Mouse (Mus musculus) inflammation-experienced regulatory T-cells, adult 6 months (primary cell): Measurements from ENCODE around the gene Hist1h2ap. TPM values are rescaled to one million over a fixed set of nuclear protein-coding genes. Genes with fewer than 3 reads are reported as not detected.

ENCODE experiments used
- ATAC-seq: one replicate; pipeline ENCODE4 v1.8.0; 2017
- polyA plus RNA-seq, 3 experiments: library from polyadenylated mRNA; unstranded; fragments of 100-300 nt; shearing (Covaris generic); gene quantifications; one replicate each; pipeline ENCODE4 v1.2.1; 2017

Hist1h2ap gene
- polyA plus RNA-seq, 3 experiments from 2014 or later: 58.0 to 576 (median 60.6) TPM

DNA sequence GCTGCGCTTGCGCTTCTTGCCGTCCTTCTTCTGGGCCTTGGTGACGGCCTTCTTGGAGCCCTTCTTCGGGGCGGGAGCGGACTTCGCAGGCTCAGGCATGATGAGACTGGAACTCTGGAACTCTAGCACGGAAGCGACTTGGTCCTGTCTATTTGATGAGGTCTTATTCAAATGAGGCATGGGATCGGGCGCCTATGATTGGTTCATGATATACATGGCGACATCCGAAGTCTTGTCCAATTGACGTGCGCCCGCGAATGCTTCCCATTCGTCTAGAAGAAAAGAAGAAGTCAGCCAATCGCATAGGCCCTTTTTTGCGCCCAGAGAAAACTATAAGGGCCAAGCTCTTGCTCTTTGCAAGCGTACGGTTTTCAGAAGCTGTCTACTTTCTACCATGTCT, 23.2 kb downstream of the Hist1h2ap start, which contains the start of the genes Hist1h2bq and Hist1h2ao:
Gene Hist1h2bq, minus strand, starts transcription at position 125 of the 400 bp plus-strand sequence.
Gene Hist1h2ao, plus strand, starts transcription at position 393 of the 400 bp plus-strand sequence.
- peak; percentile 91 for ATAC-seq

- peak; percentile 94 for ATAC-seq
Observed at GRCm38 (mm10) chr13:21803058-21803457, 30.2 kb downstream of the Hist1h2ap start.

- peak; percentile 52 for ATAC-seq
Observed at GRCm38 (mm10) chr13:21797163-21797562, 36.1 kb downstream of the Hist1h2ap start.

- ATAC-seq: no peak
Observed at GRCm38 (mm10) chr13:21795584-21795983, 37.7 kb downstream of the Hist1h2ap start.

DNA sequence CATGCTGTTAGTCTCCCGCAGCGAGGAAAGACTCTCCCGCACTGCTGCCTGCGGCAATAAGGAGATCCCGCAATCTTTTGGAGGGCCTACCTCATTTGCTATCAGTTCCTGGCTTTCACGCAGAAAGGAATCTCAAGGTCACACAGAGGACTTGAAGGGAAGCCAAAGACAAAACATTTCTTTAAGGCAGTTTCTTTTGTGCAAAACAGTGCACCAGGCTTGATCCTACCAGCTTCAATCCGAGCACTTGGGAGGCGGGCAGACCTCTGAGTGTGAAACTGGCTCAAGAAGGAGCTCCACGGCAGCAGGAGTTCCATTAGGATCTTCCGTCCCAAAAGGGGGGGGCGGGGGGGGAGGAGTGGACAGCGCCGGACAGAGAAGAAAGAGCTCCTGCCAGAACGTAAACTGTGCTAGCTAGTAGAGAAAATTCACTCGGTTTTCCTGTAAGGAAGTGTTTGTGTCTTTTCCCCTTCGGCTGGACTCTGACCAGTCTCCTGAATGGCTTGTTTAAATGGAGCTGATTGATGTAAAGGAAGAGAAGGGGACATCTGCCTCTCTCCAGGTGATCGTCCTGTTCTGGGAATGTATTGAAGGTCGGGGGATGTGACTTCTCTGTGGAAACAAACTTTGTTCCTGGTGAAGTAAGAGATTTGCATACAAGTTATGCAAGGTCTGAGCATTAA, 42.6 kb downstream of the Hist1h2ap start:
- ATAC-seq: no peak

DNA sequence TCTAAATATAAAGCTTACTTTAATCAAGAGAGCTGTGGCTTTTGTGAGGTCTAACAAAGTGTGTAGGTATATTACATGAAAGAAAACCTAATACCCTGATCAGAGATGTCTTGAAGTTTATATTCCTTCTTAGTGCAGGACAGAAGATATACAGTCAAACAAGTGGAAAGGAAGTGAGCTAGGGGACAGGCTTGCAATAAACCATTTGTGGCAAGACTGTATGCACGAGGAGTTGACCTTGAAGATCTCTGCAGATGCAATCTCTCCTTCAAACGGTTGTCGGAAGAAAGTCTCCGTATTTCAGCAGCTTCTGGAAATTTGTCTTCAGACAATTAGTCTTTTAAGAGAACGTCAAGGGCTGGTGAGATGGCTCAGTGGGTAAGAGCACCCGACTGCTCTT, 43.4 kb downstream of the Hist1h2ap start:
- no peak for ATAC-seq

- no peak for ATAC-seq
Observed at GRCm38 (mm10) chr13:21787760-21788593, 45.3 kb downstream of the Hist1h2ap start.

DNA sequence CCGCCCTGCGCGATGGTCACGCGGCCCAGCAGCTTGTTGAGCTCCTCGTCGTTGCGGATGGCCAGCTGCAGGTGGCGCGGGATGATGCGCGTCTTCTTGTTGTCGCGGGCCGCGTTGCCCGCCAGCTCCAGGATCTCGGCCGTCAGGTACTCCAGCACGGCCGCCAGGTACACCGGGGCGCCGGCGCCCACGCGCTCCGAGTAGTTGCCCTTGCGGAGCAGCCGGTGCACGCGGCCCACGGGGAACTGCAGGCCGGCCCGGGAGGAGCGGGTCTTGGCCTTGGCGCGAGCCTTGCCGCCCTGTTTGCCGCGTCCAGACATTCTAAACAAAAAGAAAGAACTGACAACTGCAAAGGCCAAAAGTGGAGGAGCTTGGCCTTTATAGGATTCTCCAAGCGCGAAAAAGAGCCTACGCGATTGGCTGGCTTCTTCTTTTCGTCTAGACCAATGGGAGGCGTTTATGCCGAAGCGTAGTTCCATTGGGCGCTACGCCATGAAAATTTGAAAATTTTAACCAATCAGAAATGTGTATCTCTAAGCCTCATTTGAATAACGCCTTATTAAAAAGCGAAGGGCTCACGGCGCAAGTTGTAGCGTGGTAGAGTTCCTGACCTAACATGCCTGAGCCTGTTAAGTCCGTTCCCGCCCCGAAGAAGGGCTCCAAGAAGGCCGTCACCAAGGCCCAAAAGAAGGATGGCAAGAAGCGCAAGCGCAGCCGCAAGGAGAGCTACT, 46.2 kb downstream of the Hist1h2ap start, which contains the start of the genes Hist1h2an and Hist1h2bp:
Gene Hist1h2an, minus strand, starts transcription at position 320 of the 731 bp plus-strand sequence.
Gene Hist1h2bp, plus strand, starts transcription at position 563 of the 731 bp plus-strand sequence.
- peak; percentile 90 for ATAC-seq

GRCm38 (mm10) chr13:21786189-21786898, 47.0 kb downstream of the Hist1h2ap start:
- ATAC-seq: no peak

- ATAC-seq: no peak
Observed at GRCm38 (mm10) chr13:21784311-21784710, 49.0 kb downstream of the Hist1h2ap start.

GRCm38 (mm10) chr13:21783734-21784161, 49.6 kb downstream of the Hist1h2ap start:
- ATAC-seq: no peak

- peak; percentile 61 for ATAC-seq
Observed at GRCm38 (mm10) chr13:21783255-21783617, 50.1 kb downstream of the Hist1h2ap start, which contains the start of gene Hist1h3i. Gene Hist1h3i, minus strand, starts transcription at chr13:21783370.

Other genes with a start within 250 kb of the Hist1h2ap start
- not detected for gene Olfr1362, start 219.5 kb downstream of the Hist1h2ap start, polyA plus RNA-seq
- gene Olfr11, start 191.0 kb downstream of the Hist1h2ap start, polyA plus RNA-seq: not detected
- gene Olfr1361, start 170.1 kb downstream of the Hist1h2ap start, polyA plus RNA-seq: not detected
- gene Olfr1360, start 156.1 kb downstream of the Hist1h2ap start, polyA plus RNA-seq: not detected
- gene Olfr1359, start 135.4 kb downstream of the Hist1h2ap start, polyA plus RNA-seq: not detected
- not detected for gene Hist1h2bl, start 117.4 kb downstream of the Hist1h2ap start, polyA plus RNA-seq
- gene Hist1h2ai, start 117.1 kb downstream of the Hist1h2ap start, polyA plus RNA-seq: 10 to 100 TPM in 1 of 3 experiments, not detected in 2; 25.0 TPM
- gene Hist1h3h, start 115.8 kb downstream of the Hist1h2ap start, polyA plus RNA-seq: 1 to 10 TPM in 1 of 3 experiments, not detected in 2; 4.9 TPM
- 1 to 10 TPM in 2 of 3 experiments, not detected in 1; 1.6 to 4.7 TPM for gene Hist1h2bm, start 111.5 kb downstream of the Hist1h2ap start, polyA plus RNA-seq
- not detected for gene Hist1h4j, start 98.4 kb downstream of the Hist1h2ap start, polyA plus RNA-seq
- 10 to 100 TPM in 1 of 3 experiments, 1 to 10 TPM in 2; 1.5 to 15.3 (median 8.0) TPM for gene Hist1h4k, start 83.0 kb downstream of the Hist1h2ap start, polyA plus RNA-seq
- gene Hist1h2ak, start 79.7 kb downstream of the Hist1h2ap start, polyA plus RNA-seq: 1 to 10 TPM in 1 of 3 experiments, not detected in 2; 6.2 TPM
- gene Hist1h2bn, start 79.4 kb downstream of the Hist1h2ap start, polyA plus RNA-seq: 1 to 10 TPM in 2 of 3 experiments, not detected in 1; 1.8 to 3.0 TPM
- gene Hist1h1b, start 52.9 kb downstream of the Hist1h2ap start, polyA plus RNA-seq: 10 to 100 TPM in 1 of 3 experiments, 1 to 10 TPM in 2; 3.0 to 89.4 (median 8.5) TPM
- 1 to 10 TPM in 2 of 3 experiments, not detected in 1; 3.1 to 3.4 TPM for gene Hist1h3i, start 50.1 kb downstream of the Hist1h2ap start, polyA plus RNA-seq
- gene Hist1h2an, start 46.3 kb downstream of the Hist1h2ap start, polyA plus RNA-seq: 1 to 10 TPM in 1 of 3 experiments, not detected in 2; 3.5 TPM
- 1 to 10 TPM; 1.6 to 3.6 (median 3.0) TPM for gene Hist1h2bp, start 46.0 kb downstream of the Hist1h2ap start, polyA plus RNA-seq
- gene Hist1h2bq, start 23.3 kb downstream of the Hist1h2ap start, polyA plus RNA-seq: 10 to 100 TPM in 1 of 3 experiments, 1 to 10 TPM in 1, not detected in 1; 6.1 to 12.5 TPM
- gene Hist1h2ao, start 23.0 kb downstream of the Hist1h2ap start, polyA plus RNA-seq: 10 to 100 TPM in 1 of 3 experiments, 1 to 10 TPM in 1, not detected in 1; 2.4 to 11.2 TPM
- 10 to 100 TPM in 1 of 3 experiments, 1 to 10 TPM in 2; 5.8 to 17.9 (median 8.9) TPM for gene Hist1h4m, start 21.8 kb downstream of the Hist1h2ap start, polyA plus RNA-seq
- gene Hist1h4n, start 1.3 kb downstream of the Hist1h2ap start, polyA plus RNA-seq: 1 to 10 TPM in 2 of 3 experiments, not detected in 1; 6.5 to 9.3 TPM
- gene Hist1h2br, start 236 bp upstream of the Hist1h2ap start, polyA plus RNA-seq: 10 to 100 TPM in 1 of 3 experiments, 1 to 10 TPM in 1, not detected in 1; 6.1 to 12.2 TPM
- not detected for gene Zfp184, start 111.6 kb upstream of the Hist1h2ap start, polyA plus RNA-seq
- gene Pom121l2, start 147.7 kb upstream of the Hist1h2ap start, polyA plus RNA-seq: not detected
- 1 to 10 TPM in 1 of 3 experiments, under 1 TPM in 1, not detected in 1; 0.24 to 1.2 TPM for gene Prss16, start 176.2 kb upstream of the Hist1h2ap start, polyA plus RNA-seq
- 100 to 1,000 TPM in 1 of 3 experiments, 10 to 100 TPM in 1, not detected in 1; 52.3 to 507 TPM for gene Hist1h2ah, start 202.1 kb upstream of the Hist1h2ap start, polyA plus RNA-seq
- 1 to 10 TPM in 2 of 3 experiments, not detected in 1; 2.2 to 9.9 TPM for gene Hist1h2bk, start 202.4 kb upstream of the Hist1h2ap start, polyA plus RNA-seq
- gene Hist1h4i, start 207.9 kb upstream of the Hist1h2ap start, polyA plus RNA-seq: 10 to 100 TPM in 1 of 3 experiments, 1 to 10 TPM in 2; 4.1 to 18.5 (median 6.5) TPM
- 1 to 10 TPM in 2 of 3 experiments, not detected in 1; 3.9 to 4.5 TPM for gene Hist1h2ag, start 209.4 kb upstream of the Hist1h2ap start, polyA plus RNA-seq
- 10 to 100 TPM in 1 of 3 experiments, 1 to 10 TPM in 2; 1.8 to 10.3 (median 6.6) TPM for gene Hist1h2bj, start 209.7 kb upstream of the Hist1h2ap start, polyA plus RNA-seq